Mouse (Mus musculus): ENCODE data around the gene Dcdc2b. TPM values are rescaled to one million over a fixed set of nuclear protein-coding genes. Genes with fewer than 3 reads are reported as not detected.

Gene Dcdc2b
- polyA plus RNA-seq, 1 experiment from 2014 or later, result 1.7 TPM

- no peaks in the 10 kb centered on the region for H3K27me3 ChIP-seq
- ATAC-seq (replicated peaks; ENCODE audit: insufficient number of reproducible peaks, insufficient read depth, low FRiP score, low read depth), result no peak
- no peaks in the 10 kb centered on the region for H3K9me3 ChIP-seq (replicated peaks)
- H3K36me3 ChIP-seq, result peaks cover 12% of the 10 kb centered on the region
- H3K4me1 ChIP-seq (replicated peaks), result peaks cover 56% of the 10 kb centered on the region
- WGBS, result 83% methylated on average over 11 of the region's 11 CpGs
- peak overlapping the region; percentile 29 for H3K4me2 ChIP-seq
- H3K9ac ChIP-seq, result peak overlapping the region; percentile 32; the same call in 1 of the 2 replicates
- peak overlapping the region; percentile 78 for H3K27ac ChIP-seq
- H3K4me3 ChIP-seq, result peak overlapping the region; percentile 9; the same call in 1 of the 2 replicates
Observed at GRCm38 (mm10) chr4:129620419-129621282, 6.6 kb upstream of the Dcdc2b start.

GRCm38 (mm10) chr4:129618786-129619691, 5.0 kb upstream of the Dcdc2b start, which contains the start of gene Iqcc:
Iqcc (minus strand) TSS chr4:129619099.
- peaks cover 13% of the 10 kb centered on the region for H3K36me3 ChIP-seq
- H3K4me3 ChIP-seq, result peak within 1 kb of the TSS; percentile 69
- H3K9me3 ChIP-seq (replicated peaks), result no peaks in the 10 kb centered on the region
- H3K4me1 ChIP-seq (replicated peaks), result peaks cover 51% of the 10 kb centered on the region
- H3K27ac ChIP-seq, result peak within 1 kb of the TSS; percentile 85
- peak within 1 kb of the TSS; percentile 85 for H3K4me2 ChIP-seq
- peak; percentile 86 for ATAC-seq (replicated peaks; ENCODE audit: insufficient number of reproducible peaks, insufficient read depth, low FRiP score, low read depth)
- peak within 1 kb of the TSS; percentile 81 for H3K9ac ChIP-seq
- WGBS, result 6% methylated on average over 44 of the region's 44 CpGs
- no peaks in the 10 kb centered on the region for H3K27me3 ChIP-seq

GRCm38 (mm10) chr4:129618031-129618430, 4.0 kb upstream of the Dcdc2b start:
- Histone ChIP-seq H3K4me1 (replicated peaks) (peaks cover 52% of the 10 kb centered on the region), H3K27me3 (no peaks in the 10 kb centered on the region), H3K4me2 (peak overlapping the region; percentile 85), H3K9ac (peak overlapping the region; percentile 81), H3K36me3 (peaks cover 13% of the 10 kb centered on the region), H3K4me3 (peak overlapping the region; percentile 69), H3K27ac (no peak overlapping the region), H3K9me3 (replicated peaks) (no peaks in the 10 kb centered on the region)
- ATAC-seq (replicated peaks; ENCODE audit: insufficient number of reproducible peaks, insufficient read depth, low FRiP score, low read depth), result no peak
- 93% methylated on average over 5 of the region's 5 CpGs for WGBS

- WGBS, result 91% methylated on average over 7 of the region's 7 CpGs
- Histone ChIP-seq H3K4me2 (no peak overlapping the region), H3K4me1 (replicated peaks) (peaks cover 44% of the 10 kb centered on the region), H3K4me3 (no peak overlapping the region), H3K27me3 (no peaks in the 10 kb centered on the region), H3K9me3 (replicated peaks) (no peaks in the 10 kb centered on the region), H3K27ac (no peak overlapping the region), H3K9ac (no peak overlapping the region), H3K36me3 (peaks cover 13% of the 10 kb centered on the region)
- ATAC-seq (replicated peaks; ENCODE audit: insufficient number of reproducible peaks, insufficient read depth, low FRiP score, low read depth), result no peak
Observed at GRCm38 (mm10) chr4:129617121-129617641, 3.1 kb upstream of the Dcdc2b start.

- ATAC-seq (replicated peaks; ENCODE audit: insufficient number of reproducible peaks, insufficient read depth, low FRiP score, low read depth), result no peak
- Histone ChIP-seq H3K4me2 (no peak overlapping the region), H3K27me3 (no peaks in the 10 kb centered on the region), H3K4me3 (no peak overlapping the region), H3K9ac (no peak overlapping the region), H3K9me3 (replicated peaks) (no peaks in the 10 kb centered on the region), H3K27ac (no peak overlapping the region), H3K36me3 (peaks cover 13% of the 10 kb centered on the region), H3K4me1 (replicated peaks) (peaks cover 38% of the 10 kb centered on the region)
- WGBS, result 93% methylated on average over 3 of the region's 3 CpGs
Observed at GRCm38 (mm10) chr4:129616631-129617030, 2.6 kb upstream of the Dcdc2b start.

- Histone ChIP-seq H3K27ac (no peak overlapping the region), H3K9ac (no peak overlapping the region), H3K4me3 (no peak overlapping the region), H3K4me1 (replicated peaks) (peaks cover 33% of the 10 kb centered on the region), H3K36me3 (peaks cover 13% of the 10 kb centered on the region), H3K9me3 (replicated peaks) (no peaks in the 10 kb centered on the region), H3K4me2 (no peak overlapping the region), H3K27me3 (no peaks in the 10 kb centered on the region)
- no peak for ATAC-seq (replicated peaks; ENCODE audit: insufficient number of reproducible peaks, insufficient read depth, low FRiP score, low read depth)
- WGBS, result 84% methylated on average over 9 of the region's 9 CpGs
Observed at GRCm38 (mm10) chr4:129615801-129616290, 1.8 kb upstream of the Dcdc2b start.

GRCm38 (mm10) chr4:129610472-129610871, 3.6 kb downstream of the Dcdc2b start:
- H3K9ac ChIP-seq, result no peak overlapping the region
- no peak overlapping the region for H3K4me3 ChIP-seq
- WGBS, result 63% methylated on average over 4 of the region's 4 CpGs
- H3K36me3 ChIP-seq, result peaks cover 26% of the 10 kb centered on the region
- H3K4me1 ChIP-seq (replicated peaks), result peaks cover 16% of the 10 kb centered on the region
- H3K27ac ChIP-seq, result no peak overlapping the region
- ATAC-seq (replicated peaks; ENCODE audit: insufficient number of reproducible peaks, insufficient read depth, low FRiP score, low read depth), result no peak; the same call in 1 of the 2 replicates
- no peaks in the 10 kb centered on the region for H3K27me3 ChIP-seq
- H3K4me2 ChIP-seq, result no peak overlapping the region
- no peaks in the 10 kb centered on the region for H3K9me3 ChIP-seq (replicated peaks)

- no peaks in the 10 kb centered on the region for H3K27me3 ChIP-seq
- H3K4me3 ChIP-seq, result no peak overlapping the region
- no peak overlapping the region for H3K27ac ChIP-seq
- peaks cover 16% of the 10 kb centered on the region for H3K4me1 ChIP-seq (replicated peaks)
- WGBS, result 74% methylated on average over 4 of the region's 4 CpGs
- no peaks in the 10 kb centered on the region for H3K9me3 ChIP-seq (replicated peaks)
- no peak for ATAC-seq (replicated peaks; ENCODE audit: insufficient number of reproducible peaks, insufficient read depth, low FRiP score, low read depth)
- no peak overlapping the region for H3K4me2 ChIP-seq
- no peak overlapping the region for H3K9ac ChIP-seq
- H3K36me3 ChIP-seq, result peaks cover 29% of the 10 kb centered on the region
Observed at GRCm38 (mm10) chr4:129610026-129610425, 4.0 kb downstream of the Dcdc2b start.

GRCm38 (mm10) chr4:129609139-129609631, 4.9 kb downstream of the Dcdc2b start:
- no peak overlapping the region for H3K4me2 ChIP-seq
- H3K4me1 ChIP-seq (replicated peaks), result peaks cover 9% of the 10 kb centered on the region
- no peak; the same call in 1 of the 2 replicates for ATAC-seq (replicated peaks; ENCODE audit: insufficient number of reproducible peaks, insufficient read depth, low FRiP score, low read depth)
- WGBS, result 77% methylated on average over 12 of the region's 12 CpGs
- H3K27me3 ChIP-seq, result no peaks in the 10 kb centered on the region
- no peaks in the 10 kb centered on the region for H3K9me3 ChIP-seq (replicated peaks)
- H3K4me3 ChIP-seq, result no peak overlapping the region
- H3K9ac ChIP-seq, result no peak overlapping the region
- peaks cover 37% of the 10 kb centered on the region for H3K36me3 ChIP-seq
- H3K27ac ChIP-seq, result peak overlapping the region; percentile 7

- Histone ChIP-seq H3K4me2 (no peak overlapping the region), H3K9me3 (replicated peaks) (no peaks in the 10 kb centered on the region), H3K27ac (peak overlapping the region; percentile 7; the same call in 1 of the 2 replicates), H3K9ac (no peak overlapping the region), H3K4me3 (no peak overlapping the region), H3K4me1 (replicated peaks) (peaks cover 4% of the 10 kb centered on the region; the same call in 1 of the 2 replicates), H3K27me3 (no peaks in the 10 kb centered on the region), H3K36me3 (peaks cover 40% of the 10 kb centered on the region)
- WGBS, result 36% methylated on average over 7 of the region's 7 CpGs
- ATAC-seq (replicated peaks; ENCODE audit: insufficient number of reproducible peaks, insufficient read depth, low FRiP score, low read depth), result peak; percentile 71
Observed at GRCm38 (mm10) chr4:129608426-129609025, 5.5 kb downstream of the Dcdc2b start.

All from heart, embryonic 15.5 days (tissue).